Mouse (Mus musculus) liver, adult 2 months (tissue): Measurements from ENCODE around the gene Nxph4.

Source experiments
- CTCF ChIP-seq: fragments of 200-500 bp; IDR thresholded peaks from 2 replicates; pipeline ENCODE4 v1.5.1; 2011; ENCODE audit warnings: low read depth, low read length, control low read depth
- POLR2A ChIP-seq: fragments of 200-500 bp; IDR thresholded peaks from 2 replicates; pipeline ENCODE4 v1.6.1; 2011; ENCODE audit warnings: low read length, control low read depth; ENCODE audit not compliant: insufficient read depth; ENCODE audit errors: extremely low read depth

DNA sequence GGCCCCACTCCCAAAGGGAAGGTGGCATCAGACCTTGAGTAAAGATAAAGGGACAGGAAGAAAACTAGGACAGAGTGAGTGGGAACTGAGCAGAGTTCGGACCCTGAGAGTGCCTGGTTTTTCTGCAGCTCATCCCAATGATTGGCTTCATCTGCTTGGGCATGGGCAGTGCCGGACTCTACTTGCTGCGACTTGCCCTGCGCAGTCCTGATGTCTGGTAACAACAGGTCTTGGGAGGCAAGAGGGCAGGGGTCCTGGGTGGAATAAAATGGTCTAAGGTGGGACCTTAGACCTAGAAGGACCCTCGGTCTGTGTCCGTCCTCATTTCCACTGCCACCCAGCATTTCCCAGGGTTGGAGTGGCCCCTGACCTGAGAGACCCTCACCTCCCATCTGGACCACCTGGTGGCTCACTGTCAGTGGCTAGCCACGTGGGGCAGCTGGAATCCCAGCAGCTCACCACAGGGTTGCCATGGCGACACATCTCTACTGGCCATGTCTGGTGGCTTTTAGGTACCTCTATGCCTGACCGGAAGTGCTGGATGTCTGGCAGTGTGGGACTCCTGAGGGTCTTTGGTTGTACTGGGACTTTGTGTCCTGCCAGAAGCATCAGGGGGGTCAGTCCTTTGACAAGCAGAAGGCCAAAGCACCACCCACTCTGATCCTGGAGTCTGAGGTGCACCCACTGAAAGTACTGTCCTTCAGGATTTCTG lies 18.9 kb downstream of the Nxph4 start:
- TF ChIP-seq CTCF (no peak), POLR2A (no peak)
